Mouse (Mus musculus) spleen, adult 2 months (tissue): ENCODE data around the gene Nrf1. TPM values are rescaled to one million over a fixed set of nuclear protein-coding genes. Genes with fewer than 3 reads are reported as not detected.

ENCODE experiments used
- DNase-seq, 2 experiments: peaks; one replicate each; pipeline versions ENCODE4 v3.0.0 to v3.0.0-alpha.2; 2012 to 2021; ENCODE audit warnings: low spot score in 2 of 2, low read depth in 1 of 2
- H3K27ac ChIP-seq: fragments of 200-500 bp; 2 replicates; pipeline ENCODE4 v1.5.1; 2012; ENCODE audit warnings: low read length, inconsistent platforms; ENCODE audit not compliant: insufficient read depth
- H3K27me3 ChIP-seq: fragments of 200-500 bp; 2 replicates; pipeline ENCODE4 v1.6.1; 2012; ENCODE audit warnings: mild to moderate bottlenecking, moderate library complexity, low read length, inconsistent platforms; ENCODE audit not compliant: control insufficient read depth, insufficient read depth
- H3K36me3 ChIP-seq: fragments of 200-500 bp; 2 replicates; pipeline ENCODE4 v1.6.1; 2012; ENCODE audit warnings: mild to moderate bottlenecking, low read length, inconsistent platforms; ENCODE audit not compliant: control insufficient read depth, insufficient read depth
- H3K4me1 ChIP-seq: fragments of 200-500 bp; 2 replicates; pipeline ENCODE4 v1.6.1; 2011; ENCODE audit warnings: inconsistent platforms; ENCODE audit not compliant: control insufficient read depth, insufficient read depth, insufficient read length
- H3K4me3 ChIP-seq: fragments of 200-500 bp; 2 replicates; pipeline ENCODE4 v1.5.1; 2011; ENCODE audit warnings: mild to moderate bottlenecking, inconsistent platforms; ENCODE audit not compliant: insufficient read depth, insufficient read length; ENCODE audit errors: extremely low read depth
- CTCF ChIP-seq: fragments of 200-500 bp; IDR thresholded peaks from 2 replicates; pipeline ENCODE4 v1.5.1; 2011; ENCODE audit warnings: mild to moderate bottlenecking, inconsistent platforms; ENCODE audit not compliant: insufficient read depth, insufficient read length, insufficient replicate concordance; ENCODE audit errors: extremely low read depth
- POLR2A ChIP-seq: fragments of 200-500 bp; IDR thresholded peaks from 2 replicates; pipeline ENCODE4 v1.6.1; 2011; ENCODE audit warnings: low read depth, low read length, inconsistent platforms
- whole genome bisulfite sequencing: fragments of 180-500 bp; shearing (Covaris S2); methylation state at CpG from one replicate; pipeline ENCODE4 v1.1.7; 2018; 5-methylcytosine and 5-hydroxymethylcytosine counted together
- polyA plus RNA-seq: library from polyadenylated mRNA; depleted of rRNA; stranded (reverse); fragments of >200 nt; gene quantifications from 2 replicates; pipeline ENCODE4 v1.2.3, GENCODE M21; 2012

Gene Nrf1
- polyA plus RNA-seq, 1 experiment: 32.9 TPM

GRCm38 (mm10) chr6:30014187-30014864, 33.5 kb upstream of the Nrf1 start:
- H3K4me1 ChIP-seq: no peaks in the 10 kb centered on the region
- H3K4me3 ChIP-seq: no peak overlapping the region
- H3K27ac ChIP-seq: no peak overlapping the region
- no peaks in the 10 kb centered on the region for H3K36me3 ChIP-seq
- TF ChIP-seq CTCF: no peak
- 78% methylated on average over 5 of the region's 5 CpGs for WGBS
- no peaks in the 10 kb centered on the region for H3K27me3 ChIP-seq
- no peak for DNase-seq

DNA sequence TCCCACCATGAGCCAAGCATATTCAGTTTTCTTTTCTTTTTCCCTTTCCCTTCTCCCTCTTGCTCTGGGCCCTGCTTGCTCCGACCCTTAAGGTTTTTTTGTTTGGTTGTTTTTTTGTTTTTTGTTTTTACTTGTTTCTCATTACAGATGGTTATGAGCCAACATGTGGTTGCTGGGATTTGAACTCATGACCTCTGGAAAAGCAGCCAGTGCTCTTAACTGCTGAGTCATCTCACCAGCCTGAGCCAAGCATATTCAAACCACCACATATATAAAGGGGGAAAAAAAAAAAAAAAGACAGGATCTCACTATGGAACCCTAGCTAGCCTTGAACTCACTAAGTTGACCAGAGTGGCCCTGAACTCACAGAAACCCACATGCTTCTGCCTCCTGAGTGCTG, 26.5 kb upstream of the Nrf1 start:
- Histone ChIP-seq H3K36me3 (no peaks in the 10 kb centered on the region), H3K4me1 (no peaks in the 10 kb centered on the region), H3K27ac (no peak overlapping the region), H3K4me3 (no peak overlapping the region), H3K27me3 (no peaks in the 10 kb centered on the region)
- 85% methylated on average over 1 of the region's 1 CpGs for WGBS
- TF ChIP-seq POLR2A (no peak), CTCF (no peak)
- no peak for DNase-seq

DNA sequence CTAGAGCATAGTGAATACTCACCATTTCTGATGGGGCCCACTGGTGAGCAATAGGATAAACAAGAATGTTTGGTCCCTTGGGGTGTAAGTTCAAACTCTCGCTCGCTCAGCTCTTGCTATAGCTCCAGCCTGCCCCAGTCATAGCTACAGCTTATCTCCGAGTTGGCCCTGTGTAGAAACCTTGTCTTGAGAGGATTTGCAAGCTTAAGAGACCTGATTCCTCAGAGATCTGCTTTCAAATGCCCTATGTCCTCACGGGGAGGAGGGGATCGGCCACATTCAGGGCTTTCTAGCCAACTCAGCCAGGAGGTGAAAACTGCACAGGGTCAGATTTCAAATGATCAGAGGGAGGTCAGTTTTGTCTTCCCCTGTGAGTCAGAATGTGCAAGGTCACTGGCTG, 26.1 kb upstream of the Nrf1 start:
- Histone ChIP-seq H3K4me3 (no peak overlapping the region), H3K36me3 (no peaks in the 10 kb centered on the region), H3K27me3 (no peaks in the 10 kb centered on the region), H3K27ac (no peak overlapping the region), H3K4me1 (no peaks in the 10 kb centered on the region)
- 87% methylated on average over 5 of the region's 5 CpGs for WGBS
- no peak for TF ChIP-seq POLR2A
- TF ChIP-seq CTCF: no peak
- no peak for DNase-seq

GRCm38 (mm10) chr6:30026799-30027198, 21.0 kb upstream of the Nrf1 start:
- no peak overlapping the region for H3K27ac ChIP-seq
- 62% methylated on average over 10 of the region's 10 CpGs for WGBS
- H3K4me1 ChIP-seq: no peaks in the 10 kb centered on the region
- H3K27me3 ChIP-seq: no peaks in the 10 kb centered on the region
- TF ChIP-seq CTCF (no peak), POLR2A (no peak)
- H3K36me3 ChIP-seq: no peaks in the 10 kb centered on the region
- no peak overlapping the region for H3K4me3 ChIP-seq
- no peak for DNase-seq

GRCm38 (mm10) chr6:30028358-30028757, 19.4 kb upstream of the Nrf1 start:
- Histone ChIP-seq H3K4me3 (no peak overlapping the region), H3K36me3 (no peaks in the 10 kb centered on the region), H3K4me1 (no peaks in the 10 kb centered on the region), H3K27me3 (no peaks in the 10 kb centered on the region), H3K27ac (no peak overlapping the region)
- DNase-seq: no peak
- TF ChIP-seq CTCF (no peak), POLR2A (no peak)
- WGBS: 87% methylated on average over 4 of the region's 4 CpGs

DNA sequence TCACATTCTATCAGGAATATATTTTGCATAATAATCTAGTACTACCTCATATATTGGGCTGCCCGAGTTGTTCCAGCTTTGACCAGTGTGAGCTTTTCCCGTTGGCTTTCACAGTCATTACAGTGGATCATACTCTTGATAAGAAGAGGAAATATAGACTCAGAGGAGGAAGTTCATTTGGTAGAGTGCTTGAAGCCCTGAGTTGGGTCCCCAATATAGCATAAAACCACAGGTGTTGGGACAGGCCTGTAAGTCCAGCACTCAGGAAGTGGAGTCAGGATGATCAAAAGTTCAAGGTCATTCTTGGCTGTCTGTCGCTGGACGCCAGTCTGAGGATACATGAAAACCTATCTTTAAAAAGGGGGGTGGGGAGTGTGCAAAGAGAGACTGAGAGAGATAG, 12.7 kb upstream of the Nrf1 start:
- H3K4me3 ChIP-seq: no peak overlapping the region
- 21% methylated on average over 4 of the region's 4 CpGs for WGBS
- H3K4me1 ChIP-seq: no peaks in the 10 kb centered on the region
- no peak for DNase-seq
- H3K27me3 ChIP-seq: no peaks in the 10 kb centered on the region
- H3K36me3 ChIP-seq: no peaks in the 10 kb centered on the region
- H3K27ac ChIP-seq: no peak overlapping the region
- TF ChIP-seq CTCF (no peak), POLR2A (no peak)

GRCm38 (mm10) chr6:30041498-30041897, 6.3 kb upstream of the Nrf1 start:
- 3% methylated on average over 1 of the region's 1 CpGs for whole genome bisulfite sequencing

GRCm38 (mm10) chr6:30042483-30042882, 5.3 kb upstream of the Nrf1 start:
- Histone ChIP-seq H3K4me1 (peaks cover 5% of the 10 kb centered on the region; the same call in 1 of the 2 replicates), H3K4me3 (no peak overlapping the region), H3K27ac (no peak overlapping the region), H3K27me3 (no peaks in the 10 kb centered on the region), H3K36me3 (no peaks in the 10 kb centered on the region)
- TF ChIP-seq CTCF (no peak), POLR2A (no peak)
- WGBS: 43% methylated on average over 3 of the region's 3 CpGs
- no peak for DNase-seq

More at GRCm38 (mm10) chr6:30041498-30041897, 6.3 kb upstream of the Nrf1 start:
- H3K27me3 ChIP-seq: no peaks in the 10 kb centered on the region
- H3K4me1 ChIP-seq: peaks cover 5% of the 10 kb centered on the region; the same call in 1 of the 2 replicates
- no peaks in the 10 kb centered on the region for H3K36me3 ChIP-seq
- H3K27ac ChIP-seq: no peak overlapping the region
- no peak overlapping the region for H3K4me3 ChIP-seq
- DNase-seq: no peak
- TF ChIP-seq POLR2A: no peak
- no peak for TF ChIP-seq CTCF
